Mouse (Mus musculus) thymus, postnatal 0 days (tissue): ENCODE data around the gene Extl1. TPM values are rescaled to one million over a fixed set of nuclear protein-coding genes. Genes with fewer than 3 reads are reported as not detected.
A peak's percentile ranks its signal among the peaks of the same experiment; 100 is the strongest.

Experiments used
- DNase-seq: peaks from one replicate; pipeline ENCODE4 v3.0.0-alpha.2; 2015; ENCODE audit warnings: low spot score
- polyA plus RNA-seq: library from polyadenylated mRNA; unstranded; fragments of >200 nt; fragmentation: Nextera tagmentation; extraction: Ambion mirVana; gene quantifications from 2 replicates; pipeline ENCODE4 v1.2.1, GENCODE M21; 2015

The Extl1 gene
- polyA plus RNA-seq, 1 experiment from 2014 or later, result 2.9 TPM

GRCm38 (mm10) chr4:134314876-134315275, 68.8 kb downstream of the Extl1 start, which contains the start of gene Trim63:
TSS of gene Trim63 (plus strand) at chr4:134315120.
- no peak for DNase-seq

GRCm38 (mm10) chr4:134314081-134314655, 69.5 kb downstream of the Extl1 start:
- DNase-seq, result no peak

GRCm38 (mm10) chr4:134312901-134313300, 70.7 kb downstream of the Extl1 start:
- no peak for DNase-seq

DNA sequence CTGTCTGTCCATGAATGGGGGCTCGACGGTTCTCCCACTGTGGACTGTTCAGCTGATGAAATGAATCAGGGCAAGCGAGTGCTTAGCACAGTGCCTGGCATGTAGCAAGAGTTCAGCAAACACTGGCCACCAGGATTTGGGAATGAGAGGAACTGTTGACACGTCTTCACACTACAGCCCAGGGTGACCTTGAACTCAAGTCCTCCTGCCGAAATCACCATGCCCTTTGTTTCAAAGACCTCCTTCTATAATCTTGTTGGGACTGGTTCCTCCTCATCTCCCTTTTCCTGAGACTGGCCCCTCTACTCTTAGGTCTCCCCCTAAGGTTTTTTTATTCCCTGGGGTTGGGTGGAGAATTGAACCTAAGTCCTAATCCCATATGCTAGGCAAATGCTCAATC, 71.3 kb downstream of the Extl1 start:
- no peak for DNase-seq

DNA sequence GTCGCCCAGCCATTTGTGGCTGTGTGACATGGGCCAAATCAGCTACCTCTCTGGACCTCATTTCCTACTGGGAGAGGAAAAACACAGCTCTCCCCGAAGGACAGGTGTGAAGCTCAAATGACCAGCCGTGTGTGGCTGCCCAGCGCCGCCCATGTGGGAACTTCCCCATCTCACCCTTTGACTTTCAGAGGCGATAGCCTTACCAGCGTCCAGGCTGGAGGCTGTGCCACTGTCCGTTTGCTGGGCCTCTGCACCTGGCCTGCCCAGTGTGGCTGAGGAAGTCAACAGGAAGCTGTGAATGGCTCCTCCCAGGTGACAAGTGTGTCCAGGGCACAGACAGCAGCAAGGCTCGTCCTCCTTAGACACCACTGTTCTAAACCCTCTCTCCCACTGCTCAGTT, 71.9 kb downstream of the Extl1 start:
- DNase-seq, result no peak

DNA sequence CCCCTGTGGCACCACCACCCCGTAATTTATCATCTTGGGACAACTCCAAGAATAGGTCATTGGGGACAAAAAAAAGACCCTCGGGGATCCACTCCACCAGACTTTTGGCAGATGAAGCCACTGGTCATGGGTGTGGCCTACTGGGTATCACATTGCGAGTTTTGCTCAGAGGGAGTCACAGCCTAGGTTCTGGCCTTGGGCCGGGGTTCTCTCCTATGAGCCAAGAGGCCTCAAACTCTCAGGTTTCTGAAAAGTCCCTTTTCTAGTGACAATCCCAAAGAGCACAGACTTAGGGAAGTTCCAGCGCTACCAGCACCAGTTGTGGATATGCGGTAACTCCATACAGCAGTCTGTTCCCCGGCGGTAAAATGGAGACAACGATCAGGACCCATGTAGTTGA, 73.0 kb downstream of the Extl1 start:
- DNase-seq, result no peak

DNA sequence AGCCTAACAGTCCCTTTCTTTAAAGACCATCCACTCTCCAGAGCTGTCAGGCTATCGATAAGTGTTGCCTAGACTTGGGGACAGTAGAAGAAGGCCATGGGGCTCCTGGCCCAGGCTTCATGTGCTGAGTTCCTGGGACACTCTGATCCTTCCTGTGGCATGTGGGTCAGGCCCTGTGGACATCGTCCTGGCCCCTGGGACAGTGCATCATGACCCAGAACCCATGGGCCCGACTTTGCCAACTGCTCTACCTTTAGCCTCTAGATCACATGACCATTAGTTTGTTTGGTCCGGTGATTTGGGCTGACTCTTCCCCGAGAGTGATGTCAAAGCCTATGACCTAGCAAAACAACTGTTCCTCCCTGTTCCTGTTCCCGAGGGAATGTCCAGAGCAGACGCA, 73.5 kb downstream of the Extl1 start:
- DNase-seq, result no peak

DNA sequence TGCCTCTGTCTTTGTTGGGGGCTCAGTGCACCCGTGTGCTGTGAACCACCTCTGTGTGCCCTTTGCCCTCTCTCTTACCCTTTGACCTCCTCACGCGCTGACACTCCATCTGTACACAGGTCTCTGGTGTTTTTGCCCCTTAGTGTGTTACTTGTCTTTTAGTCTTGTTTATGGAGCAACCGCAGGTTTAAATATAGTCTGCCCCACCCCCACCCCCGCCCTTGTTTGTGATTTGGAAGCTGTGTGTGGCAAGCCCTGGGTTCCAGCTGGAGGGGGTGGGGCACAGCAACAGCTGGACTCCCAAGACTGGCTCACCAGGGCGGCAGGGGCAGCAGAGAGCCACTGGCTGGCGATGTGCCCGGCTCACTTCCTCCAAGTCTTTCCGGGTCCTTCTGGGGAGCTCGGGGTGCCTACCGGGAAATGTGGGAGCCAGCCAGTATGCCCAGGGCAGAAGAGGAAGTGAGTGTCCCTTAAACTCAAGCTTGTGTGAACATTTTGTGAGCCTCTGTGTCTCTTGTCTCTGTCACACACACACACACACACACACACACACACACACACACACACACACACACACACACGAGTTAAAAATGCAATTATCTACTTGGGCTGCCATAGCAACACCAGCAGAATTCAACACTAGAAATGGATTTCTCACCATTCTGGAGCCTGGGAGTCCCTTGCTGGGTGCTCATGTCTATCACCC, 76.1 kb downstream of the Extl1 start:
- peak; percentile 59 for DNase-seq

DNA sequence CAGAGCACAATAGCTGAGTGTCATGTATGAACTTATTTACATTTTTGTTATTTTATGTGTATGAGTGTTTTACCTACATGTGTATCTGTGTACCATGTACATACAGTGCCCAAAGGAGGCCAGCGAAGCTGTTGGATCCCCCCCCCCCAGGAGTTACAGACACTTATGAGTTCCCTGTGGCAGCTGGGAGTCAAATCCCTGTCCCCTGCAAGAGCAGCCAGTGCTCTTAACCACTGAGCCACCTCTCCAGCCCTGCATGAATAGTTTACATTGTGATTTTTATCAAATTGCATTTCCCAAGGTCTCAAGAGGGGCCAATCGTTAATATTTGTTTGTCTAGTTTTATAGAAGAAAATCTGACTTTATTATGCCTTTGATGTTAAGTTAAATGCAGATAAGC, 76.7 kb downstream of the Extl1 start:
- DNase-seq, result no peak

Other genes starting within 250 kb of the Extl1 start
- 171 and 178 TPM in 2 replicates for gene Cep85, start 196.7 kb downstream of the Extl1 start, polyA plus RNA-seq
- 0.08 and 0.21 TPM in 2 replicates for gene Gm7534, start 180.8 kb downstream of the Extl1 start, polyA plus RNA-seq
- gene Catsper4, start 156.5 kb downstream of the Extl1 start, polyA plus RNA-seq, result 0.10 TPM in 1 of 2 replicates, not detected in the other
- gene Cnksr1, start 145.5 kb downstream of the Extl1 start, polyA plus RNA-seq, result 2.2 and 2.5 TPM in 2 replicates
- gene E130218I03Rik, start 140.2 kb downstream of the Extl1 start, polyA plus RNA-seq, result 0.54 and 0.69 TPM in 2 replicates
- 27.4 and 28.3 TPM in 2 replicates for gene Zfp593, start 138.3 kb downstream of the Extl1 start, polyA plus RNA-seq
- 0.22 TPM in 1 of 2 replicates, not detected in the other for gene Gm30191, start 136.9 kb downstream of the Extl1 start, polyA plus RNA-seq
- gene Grrp1, start 129.7 kb downstream of the Extl1 start, polyA plus RNA-seq, result 3.5 and 4.4 TPM in 2 replicates
- 18.3 and 21.9 TPM in 2 replicates for gene Pdik1l, start 96.0 kb downstream of the Extl1 start, polyA plus RNA-seq
- gene Trim63, start 68.7 kb downstream of the Extl1 start, polyA plus RNA-seq, result 1.1 and 1.3 TPM in 2 replicates
- gene Slc30a2, start 40.7 kb downstream of the Extl1 start, polyA plus RNA-seq, result 0.17 and 0.40 TPM in 2 replicates
- gene Pafah2, start 12.5 kb upstream of the Extl1 start, polyA plus RNA-seq, result 4.6 and 5.3 TPM in 2 replicates
- 1,989 and 2,008 TPM in 2 replicates for gene Stmn1, start 84.5 kb upstream of the Extl1 start, polyA plus RNA-seq
- 8.1 TPM in 2 replicates for gene Paqr7, start 112.8 kb upstream of the Extl1 start, polyA plus RNA-seq
- gene Aunip, start 127.1 kb upstream of the Extl1 start, polyA plus RNA-seq, result 14.3 and 16.7 TPM in 2 replicates
- gene Mtfr1l, start 151.5 kb upstream of the Extl1 start, polyA plus RNA-seq, result 98.6 and 104 TPM in 2 replicates
- gene Selenon, start 168.3 kb upstream of the Extl1 start, polyA plus RNA-seq, result 4.8 and 6.8 TPM in 2 replicates